Mouse (Mus musculus): ENCODE measurements around the gene Fiz1. TPM values are rescaled to one million over a fixed set of nuclear protein-coding genes. Genes with fewer than 3 reads are reported as not detected.

The Fiz1 gene
- polyA plus RNA-seq, 1 experiment = 36.1 TPM

DNA sequence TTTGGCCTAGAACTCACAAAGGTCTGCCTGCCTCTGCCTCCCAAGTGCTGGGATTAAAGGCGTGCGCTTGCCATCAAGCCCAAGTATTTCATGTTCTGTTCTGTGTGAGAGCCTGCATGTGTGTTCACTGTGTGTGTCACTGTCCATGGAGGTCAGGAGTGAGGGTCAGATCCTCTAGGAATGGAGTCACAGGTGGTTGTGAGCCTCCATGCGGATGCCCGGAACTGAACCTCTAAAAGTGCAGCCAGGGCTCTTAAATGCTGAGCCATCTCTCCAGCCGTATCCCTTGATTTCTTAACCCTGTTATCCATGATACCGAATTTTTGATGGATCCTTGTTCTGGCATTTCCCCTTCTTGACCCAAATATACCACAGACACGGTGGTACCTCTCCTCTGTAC lies 22.5 kb upstream of the Fiz1 start:
- Histone ChIP-seq H3K4me1 (ENCODE audit: control insufficient read depth, insufficient read depth, low read length) (no peaks in the 10 kb centered on the region; the same call in 1 of the 2 replicates), H3K36me3 (ENCODE audit: control insufficient read depth, insufficient read depth, low read length) (no peaks in the 10 kb centered on the region), H3K4me3 (ENCODE audit: control insufficient read depth, low read depth, low read length) (no peak overlapping the region), H3K27ac (ENCODE audit: control insufficient read depth, insufficient read depth, low read depth, low read length) (no peak overlapping the region), H3K27me3 (ENCODE audit: control insufficient read depth, insufficient read depth, low read length) (no peaks in the 10 kb centered on the region)
- TF ChIP-seq CTCF (IDR thresholded peaks at IDR 0.05; ENCODE audit: control insufficient read depth, insufficient read depth, insufficient replicate concordance, low read depth, low read length) = no peak
- no peak for TF ChIP-seq POLR2A (IDR thresholded peaks at IDR 0.05; ENCODE audit: control insufficient read depth, low read depth, low read length)

DNA sequence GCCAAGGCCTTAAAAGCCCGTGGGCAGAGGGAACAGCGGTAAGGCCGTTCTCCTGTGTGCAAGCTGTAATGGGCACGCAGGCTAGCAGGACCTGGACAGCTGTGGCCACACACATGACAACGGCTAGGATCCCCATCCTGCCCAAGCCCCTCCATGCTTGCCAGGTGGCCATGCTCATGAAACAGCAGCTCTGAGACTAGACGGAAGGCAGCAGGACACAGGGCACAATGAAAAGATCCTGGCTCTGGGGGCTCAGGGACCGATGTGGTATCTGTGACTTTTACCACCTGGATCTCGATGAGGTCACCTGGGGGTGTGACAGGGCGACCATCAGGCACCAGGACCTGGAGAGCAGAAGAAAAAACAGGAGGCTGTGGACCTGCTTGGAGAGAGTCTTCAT lies 21.6 kb upstream of the Fiz1 start:
- Histone ChIP-seq H3K4me3 (ENCODE audit: control insufficient read depth, low read depth, low read length) (no peak overlapping the region), H3K36me3 (ENCODE audit: control insufficient read depth, insufficient read depth, low read length) (no peaks in the 10 kb centered on the region), H3K27ac (ENCODE audit: control insufficient read depth, insufficient read depth, low read depth, low read length) (no peak overlapping the region), H3K4me1 (ENCODE audit: control insufficient read depth, insufficient read depth, low read length) (peaks cover 3% of the 10 kb centered on the region), H3K27me3 (ENCODE audit: control insufficient read depth, insufficient read depth, low read length) (no peaks in the 10 kb centered on the region)
- no peak for TF ChIP-seq POLR2A (IDR thresholded peaks at IDR 0.05; ENCODE audit: control insufficient read depth, low read depth, low read length)
- no peak for TF ChIP-seq CTCF (IDR thresholded peaks at IDR 0.05; ENCODE audit: control insufficient read depth, insufficient read depth, insufficient replicate concordance, low read depth, low read length)

DNA sequence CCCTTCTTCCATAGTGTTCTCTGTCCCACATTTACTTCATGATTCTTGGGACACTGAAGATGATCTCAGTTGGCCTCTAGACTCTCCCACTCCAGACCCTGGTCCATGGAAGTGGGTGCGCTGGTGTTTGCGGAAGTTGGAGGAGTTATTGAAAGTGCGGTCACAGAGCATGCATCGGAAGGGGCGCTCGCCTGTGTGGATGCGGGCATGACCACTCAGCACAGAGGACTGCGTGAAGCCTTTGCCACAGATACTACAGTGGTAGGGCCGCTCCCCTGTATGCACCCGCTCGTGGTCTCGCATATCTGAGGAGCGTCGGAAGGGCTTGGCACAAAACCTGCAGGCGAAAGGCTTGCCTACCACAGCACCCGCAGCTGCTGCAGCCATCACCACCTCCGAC lies 21.1 kb upstream of the Fiz1 start:
- H3K27me3 ChIP-seq (ENCODE audit: control insufficient read depth, insufficient read depth, low read length) = no peaks in the 10 kb centered on the region
- peaks cover 6% of the 10 kb centered on the region for H3K4me1 ChIP-seq (ENCODE audit: control insufficient read depth, insufficient read depth, low read length)
- H3K36me3 ChIP-seq (ENCODE audit: control insufficient read depth, insufficient read depth, low read length) = no peaks in the 10 kb centered on the region
- no peak overlapping the region for H3K4me3 ChIP-seq (ENCODE audit: control insufficient read depth, low read depth, low read length)
- TF ChIP-seq CTCF (IDR thresholded peaks at IDR 0.05; ENCODE audit: control insufficient read depth, insufficient read depth, insufficient replicate concordance, low read depth, low read length) (no peak), POLR2A (IDR thresholded peaks at IDR 0.05; ENCODE audit: control insufficient read depth, low read depth, low read length) (no peak)
- no peak overlapping the region for H3K27ac ChIP-seq (ENCODE audit: control insufficient read depth, insufficient read depth, low read depth, low read length)

DNA sequence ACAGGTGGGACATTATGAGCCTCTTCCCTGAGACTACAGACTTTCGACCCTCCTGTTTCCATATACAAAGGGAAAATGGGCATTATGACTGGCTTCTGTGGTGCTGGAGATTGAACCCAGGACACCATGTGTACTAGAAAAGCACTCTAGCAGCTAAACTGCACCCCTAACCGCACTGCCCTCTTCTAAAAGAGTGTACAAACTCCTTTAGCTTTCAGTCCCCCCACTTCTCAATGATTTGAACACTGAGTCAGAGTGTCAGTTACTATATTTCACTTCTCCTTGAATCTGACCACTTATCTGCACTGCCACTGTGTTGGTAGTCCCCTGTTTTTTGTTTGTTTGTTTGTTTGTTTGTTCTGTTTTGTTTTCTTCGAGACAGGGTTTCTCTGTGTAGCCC lies 19.3 kb upstream of the Fiz1 start, which contains the start of gene 4632433K11Rik:
Gene 4632433K11Rik, plus strand, starts transcription at position 301 of the 400 bp plus-strand sequence.
- no peaks in the 10 kb centered on the region for H3K36me3 ChIP-seq (ENCODE audit: control insufficient read depth, insufficient read depth, low read length)

DNA sequence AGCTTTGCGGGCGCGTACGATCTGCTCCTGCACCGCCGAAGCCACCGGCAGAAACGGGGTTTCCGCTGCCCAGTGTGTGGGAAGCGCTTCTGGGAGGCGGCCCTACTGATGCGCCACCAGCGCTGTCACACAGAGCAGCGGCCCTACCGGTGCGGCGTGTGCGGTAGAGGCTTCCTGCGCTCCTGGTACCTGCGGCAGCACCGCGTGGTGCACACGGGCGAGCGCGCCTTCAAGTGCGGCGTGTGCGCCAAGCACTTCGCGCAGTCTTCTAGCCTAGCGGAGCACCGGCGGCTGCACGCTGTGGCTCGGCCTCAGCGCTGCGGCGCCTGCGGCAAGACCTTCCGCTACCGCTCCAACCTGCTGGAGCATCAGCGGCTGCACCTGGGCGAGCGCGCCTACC lies 17.0 kb upstream of the Fiz1 start:
- H3K4me3 ChIP-seq (ENCODE audit: control insufficient read depth, low read depth, low read length) = peak overlapping the region; percentile 35
- no peaks in the 10 kb centered on the region for H3K27me3 ChIP-seq (ENCODE audit: control insufficient read depth, insufficient read depth, low read length)
- H3K27ac ChIP-seq (ENCODE audit: control insufficient read depth, insufficient read depth, low read depth, low read length) = no peak overlapping the region
- peaks cover 17% of the 10 kb centered on the region for H3K4me1 ChIP-seq (ENCODE audit: control insufficient read depth, insufficient read depth, low read length)
- no peak for TF ChIP-seq CTCF (IDR thresholded peaks at IDR 0.05; ENCODE audit: control insufficient read depth, insufficient read depth, insufficient replicate concordance, low read depth, low read length)
- no peak for TF ChIP-seq POLR2A (IDR thresholded peaks at IDR 0.05; ENCODE audit: control insufficient read depth, low read depth, low read length)
- no peaks in the 10 kb centered on the region for H3K36me3 ChIP-seq (ENCODE audit: control insufficient read depth, insufficient read depth, low read length)

More for the DNA sequence above, 19.3 kb upstream of the Fiz1 start, which contains the start of gene 4632433K11Rik:
- TF ChIP-seq CTCF (IDR thresholded peaks at IDR 0.05; ENCODE audit: control insufficient read depth, insufficient read depth, insufficient replicate concordance, low read depth, low read length) = no peak
- no peak for TF ChIP-seq POLR2A (IDR thresholded peaks at IDR 0.05; ENCODE audit: control insufficient read depth, low read depth, low read length)
- H3K27me3 ChIP-seq (ENCODE audit: control insufficient read depth, insufficient read depth, low read length) = no peaks in the 10 kb centered on the region
- no peak within 1 kb of the TSS for H3K27ac ChIP-seq (ENCODE audit: control insufficient read depth, insufficient read depth, low read depth, low read length)
- H3K4me1 ChIP-seq (ENCODE audit: control insufficient read depth, insufficient read depth, low read length) = peaks cover 17% of the 10 kb centered on the region
- H3K4me3 ChIP-seq (ENCODE audit: control insufficient read depth, low read depth, low read length) = no peak within 1 kb of the TSS

DNA sequence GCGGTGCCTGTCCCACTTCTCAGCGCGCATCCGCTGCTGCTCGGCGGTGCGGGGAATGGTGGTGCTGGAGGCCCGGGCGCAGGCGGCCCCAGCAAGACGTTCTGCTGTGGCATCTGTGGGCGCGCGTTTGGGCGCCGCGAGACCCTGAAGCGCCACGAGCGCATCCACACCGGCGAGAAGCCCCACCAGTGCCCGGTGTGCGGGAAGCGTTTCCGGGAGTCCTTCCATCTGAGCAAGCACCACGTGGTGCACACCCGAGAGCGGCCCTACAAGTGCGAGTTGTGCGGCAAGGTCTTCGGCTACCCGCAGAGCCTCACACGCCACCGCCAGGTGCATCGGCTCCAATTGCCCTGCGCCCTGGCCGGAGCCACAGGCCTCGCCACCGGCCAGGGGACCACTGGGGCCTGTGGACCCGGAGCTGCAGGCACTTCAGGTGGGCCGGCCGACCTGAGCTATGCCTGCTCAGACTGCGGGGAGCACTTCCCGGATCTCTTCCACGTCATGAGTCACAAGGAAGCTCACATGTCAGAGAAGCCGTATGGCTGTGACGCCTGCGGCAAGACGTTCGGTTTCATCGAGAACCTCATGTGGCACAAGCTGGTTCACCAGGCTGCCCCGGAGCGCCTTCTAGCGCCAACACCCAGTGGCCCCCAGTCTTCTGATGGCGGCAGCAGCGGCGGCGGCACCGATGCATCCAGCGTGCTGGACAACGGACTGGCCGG lies 16.2 kb upstream of the Fiz1 start:
- peaks cover 17% of the 10 kb centered on the region for H3K4me1 ChIP-seq (ENCODE audit: control insufficient read depth, insufficient read depth, low read length)
- no peaks in the 10 kb centered on the region for H3K27me3 ChIP-seq (ENCODE audit: control insufficient read depth, insufficient read depth, low read length)
- TF ChIP-seq CTCF (IDR thresholded peaks at IDR 0.05; ENCODE audit: control insufficient read depth, insufficient read depth, insufficient replicate concordance, low read depth, low read length) = no peak
- no peak; the same call in 1 of the 2 replicates for TF ChIP-seq POLR2A (IDR thresholded peaks at IDR 0.05; ENCODE audit: control insufficient read depth, low read depth, low read length)
- no peak overlapping the region for H3K27ac ChIP-seq (ENCODE audit: control insufficient read depth, insufficient read depth, low read depth, low read length)
- H3K36me3 ChIP-seq (ENCODE audit: control insufficient read depth, insufficient read depth, low read length) = no peaks in the 10 kb centered on the region
- peak overlapping the region; percentile 35 for H3K4me3 ChIP-seq (ENCODE audit: control insufficient read depth, low read depth, low read length)

DNA sequence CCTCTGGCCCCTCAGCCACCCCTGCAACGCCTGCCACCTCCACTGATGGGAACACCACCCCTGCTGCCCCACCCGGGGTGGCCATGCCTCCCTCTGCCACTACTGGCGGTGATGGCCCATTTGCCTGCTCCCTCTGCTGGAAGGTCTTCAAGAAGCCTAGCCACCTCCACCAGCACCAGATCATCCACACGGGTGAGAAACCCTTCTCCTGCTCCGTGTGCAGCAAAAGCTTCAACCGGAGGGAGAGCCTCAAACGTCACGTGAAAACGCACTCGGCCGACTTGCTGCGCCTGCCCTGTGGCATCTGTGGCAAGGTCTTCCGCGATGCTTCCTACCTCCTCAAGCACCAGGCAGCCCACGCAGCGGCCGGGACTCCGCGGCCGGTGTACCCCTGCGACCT lies 15.4 kb upstream of the Fiz1 start:
- no peaks in the 10 kb centered on the region for H3K36me3 ChIP-seq (ENCODE audit: control insufficient read depth, insufficient read depth, low read length)
- H3K4me1 ChIP-seq (ENCODE audit: control insufficient read depth, insufficient read depth, low read length) = peaks cover 17% of the 10 kb centered on the region
- TF ChIP-seq CTCF (IDR thresholded peaks at IDR 0.05; ENCODE audit: control insufficient read depth, insufficient read depth, insufficient replicate concordance, low read depth, low read length) = no peak
- no peak for TF ChIP-seq POLR2A (IDR thresholded peaks at IDR 0.05; ENCODE audit: control insufficient read depth, low read depth, low read length)
- no peak overlapping the region for H3K27ac ChIP-seq (ENCODE audit: control insufficient read depth, insufficient read depth, low read depth, low read length)
- no peaks in the 10 kb centered on the region for H3K27me3 ChIP-seq (ENCODE audit: control insufficient read depth, insufficient read depth, low read length)
- no peak overlapping the region for H3K4me3 ChIP-seq (ENCODE audit: control insufficient read depth, low read depth, low read length)
